Mouse (Mus musculus) right cerebral cortex, adult 2 months (tissue): ENCODE measurements around the gene Gm8362.
"Not testable (repeated sequence)": the region's sequence is repeated elsewhere in the genome, so short reads cannot be mapped to it uniquely, and the experiment has no call there.

Experiments
- DNase-seq, 2 experiments: peaks; one replicate each; pipeline ENCODE4 v3.0.0; 2021 to 2022; ENCODE audit warnings: low spot score in 2 of 2

The Gm8362 gene

DNA sequence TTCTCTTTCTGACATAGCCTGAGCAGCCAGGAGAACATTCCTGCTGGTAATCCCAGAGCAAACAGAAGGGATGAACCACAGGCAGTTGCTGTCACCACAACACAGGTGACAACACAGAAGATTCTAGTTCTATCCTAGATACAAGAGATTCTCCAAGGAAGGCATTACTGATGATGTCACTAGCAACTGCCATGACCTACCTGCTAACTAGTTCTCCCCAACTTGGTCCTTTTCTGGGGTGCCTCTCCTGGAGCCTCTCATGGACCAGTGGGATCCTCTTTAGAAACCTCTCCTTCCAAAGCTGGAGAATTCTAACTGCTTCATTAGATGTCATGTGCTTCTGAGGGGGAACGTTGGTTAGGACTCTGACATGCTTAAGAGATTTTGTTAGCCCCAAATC, at the start of gene Gm8362:
Gm8362 (minus strand) TSS at position 101 of the 400 bp plus-strand sequence.
- not testable (repeated sequence) for DNase-seq

DNA sequence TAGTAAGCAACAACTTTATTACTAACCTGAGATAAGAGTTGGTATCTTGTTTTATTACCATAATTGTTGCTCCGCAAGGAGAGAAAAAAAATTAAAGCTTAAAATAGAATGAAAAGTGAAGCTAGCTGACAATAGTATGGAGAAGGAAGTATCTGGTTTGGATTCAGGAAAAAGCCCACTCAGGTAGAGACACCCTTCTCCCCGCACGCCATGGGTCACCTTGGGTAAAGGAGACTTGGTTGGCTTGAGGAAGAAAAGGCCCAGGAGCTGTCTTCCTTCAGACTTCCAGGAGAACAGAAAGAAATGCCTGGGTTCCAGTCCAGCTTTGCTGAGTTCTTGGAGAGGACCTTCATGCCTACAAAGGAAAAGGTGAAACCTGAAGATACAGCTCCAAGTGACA, 49.1 kb upstream of the Gm8362 start:
- DNase-seq: not testable (repeated sequence)

DNA sequence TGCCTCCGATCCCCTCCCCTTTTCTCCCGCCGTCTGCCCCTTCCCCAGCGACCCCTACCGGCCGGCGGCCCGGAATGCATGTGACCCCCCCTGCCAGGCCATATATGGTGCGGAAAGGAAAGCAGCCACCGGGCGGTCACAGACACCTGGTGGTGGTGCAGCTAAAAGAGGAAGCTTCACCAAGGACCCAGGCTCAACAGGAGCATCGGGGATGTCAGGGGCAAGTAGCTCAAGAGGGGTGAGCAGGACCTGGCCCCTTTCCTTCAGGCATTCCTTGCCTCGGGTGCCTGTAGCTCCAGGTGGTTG, 17.0 kb downstream of the Gm8362 start:
- not testable (repeated sequence) for DNase-seq

DNA sequence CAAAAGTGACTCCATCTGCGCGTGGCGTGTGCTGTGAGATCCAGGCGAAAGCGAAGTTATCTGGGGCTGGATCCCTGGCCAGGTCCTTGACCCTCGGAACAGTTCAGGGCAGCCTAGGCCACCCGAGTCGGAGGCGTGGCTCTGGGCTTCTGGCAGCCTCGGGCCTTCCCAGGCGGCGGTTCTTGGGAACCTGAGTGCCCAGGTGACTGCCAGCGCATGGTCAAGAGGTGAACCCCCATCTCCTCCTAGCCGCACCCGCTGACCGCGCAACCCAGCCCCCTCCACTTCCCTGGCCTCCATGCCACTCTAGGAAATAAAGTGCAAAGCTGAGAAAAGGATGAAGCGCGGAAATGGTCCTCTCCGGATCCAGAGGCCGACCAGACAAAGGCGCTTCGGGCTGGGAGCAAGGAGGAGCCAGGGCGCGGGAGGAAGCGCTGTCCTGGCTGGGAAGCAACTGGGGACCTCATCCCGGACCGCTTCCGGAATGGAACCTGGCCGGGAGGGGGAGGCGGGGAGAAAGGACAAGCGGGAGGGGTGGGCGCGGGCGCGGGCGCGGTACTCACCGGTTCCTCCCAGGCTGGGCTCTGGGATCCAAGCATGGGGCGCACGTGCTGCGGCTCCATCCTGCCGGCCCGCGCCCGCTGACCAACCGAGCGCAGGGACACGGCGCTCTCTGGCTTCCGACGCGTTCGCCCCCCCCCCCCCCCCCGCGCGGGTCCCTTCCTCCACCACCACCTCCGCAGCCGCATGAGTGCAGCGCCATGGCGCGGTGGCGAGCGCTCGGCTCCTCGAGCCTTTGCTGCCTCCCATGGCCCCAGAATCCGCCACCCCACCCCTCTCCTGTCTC, 17.6 kb downstream of the Gm8362 start:
- not testable (repeated sequence) for DNase-seq

DNA sequence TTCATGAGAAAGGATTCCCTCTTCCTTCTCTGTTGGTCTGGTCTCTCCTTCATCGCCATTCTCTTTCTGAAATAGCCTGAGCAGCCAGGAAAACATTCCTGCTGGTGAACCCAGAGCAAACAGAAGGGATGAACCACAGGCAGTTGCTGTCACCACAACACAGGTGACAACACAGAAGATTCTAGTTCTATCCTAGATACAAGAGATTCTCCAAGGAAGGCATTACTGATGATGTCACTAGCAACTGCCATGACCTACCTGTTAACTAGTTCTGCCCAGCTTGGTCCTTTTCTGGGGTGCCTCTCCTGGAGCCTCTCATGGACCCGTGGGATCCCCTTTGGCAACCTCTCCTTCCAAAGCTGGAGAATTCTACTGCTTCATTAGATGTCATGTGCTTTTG, 32.0 kb downstream of the Gm8362 start, which contains the start of gene Gm3636:
Gm3636 (minus strand) TSS at position 101 of the 400 bp plus-strand sequence.
- not testable (repeated sequence) for DNase-seq

DNA sequence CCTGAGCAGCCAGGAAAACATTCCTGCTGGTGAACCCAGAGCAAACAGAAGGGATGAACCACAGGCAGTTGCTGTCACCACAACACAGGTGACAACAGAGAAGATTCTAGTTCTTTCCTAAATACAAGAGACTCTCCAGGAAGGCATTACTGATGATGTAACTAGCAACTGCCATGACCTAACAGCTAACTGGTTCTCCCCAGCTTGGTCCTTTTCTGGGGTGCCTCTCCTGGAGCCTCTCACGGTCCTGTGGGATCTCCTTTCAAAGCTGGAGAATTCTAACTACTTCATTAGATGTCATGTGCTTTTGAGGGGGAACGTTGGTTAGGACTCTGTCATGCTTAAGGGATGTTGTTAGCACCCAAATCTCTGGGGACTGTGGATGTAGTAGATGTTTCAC, 54.1 kb downstream of the Gm8362 start, which contains the start of gene Gm8050:
Gm8050 (minus strand) TSS at position 101 of the 400 bp plus-strand sequence.
- DNase-seq: not testable (repeated sequence)
